Mouse (Mus musculus): ENCODE data around the gene Tagln. TPM values are rescaled to one million over a fixed set of nuclear protein-coding genes. Genes with fewer than 3 reads are reported as not detected.
A peak's percentile ranks its signal among the peaks of the same experiment; 100 is the strongest.

Tagln gene
- polyA plus RNA-seq (2012; ENCODE audit: insufficient read depth, insufficient read length, missing spikeins) = 17.2 and 26.0 TPM in 2 replicates

DNA sequence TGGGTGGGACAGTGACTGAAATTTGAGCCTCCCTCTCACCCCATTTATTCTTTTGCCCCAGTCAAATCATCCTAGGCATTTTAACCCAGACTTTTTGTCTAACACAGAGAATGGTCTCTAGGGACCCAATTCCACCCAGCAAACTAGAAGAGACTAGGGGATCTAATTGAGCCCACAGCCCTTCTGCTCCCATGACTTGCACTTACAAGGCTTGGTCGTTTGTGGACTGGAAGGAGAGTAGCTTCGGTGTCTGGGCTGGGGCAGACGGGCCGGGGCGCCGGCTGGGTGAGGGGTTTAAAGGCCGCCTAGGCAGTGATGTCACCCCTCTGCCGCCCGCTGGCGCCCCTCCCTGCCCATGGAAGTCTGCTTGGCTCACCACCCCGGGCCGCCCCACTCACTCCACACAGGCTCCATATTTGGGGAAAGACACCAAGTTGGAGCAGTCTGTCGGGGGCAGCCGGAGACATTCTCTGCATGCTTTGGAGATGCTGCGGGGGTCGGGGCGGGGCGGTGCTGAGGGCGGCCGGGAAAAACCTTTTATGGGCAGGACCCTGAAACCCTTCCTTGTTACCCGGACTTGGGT, at the start of gene Tagln:
Gene Tagln (minus strand): TSS at position 431 of the 583 bp plus-strand sequence.
- H3K4me1 ChIP-seq (ENCODE audit: control insufficient read depth, insufficient read depth, insufficient read length, low read length) = peaks cover 9% of the 10 kb centered on the region
- no peak within 1 kb of the TSS for H3K4me3 ChIP-seq (ENCODE audit: insufficient read depth, low read depth, low read length)
- H3K27ac ChIP-seq (replicated peaks; ENCODE audit: low read depth, low read length) = peak within 1 kb of the TSS; percentile 21; the same call in 1 of the 2 replicates

DNA sequence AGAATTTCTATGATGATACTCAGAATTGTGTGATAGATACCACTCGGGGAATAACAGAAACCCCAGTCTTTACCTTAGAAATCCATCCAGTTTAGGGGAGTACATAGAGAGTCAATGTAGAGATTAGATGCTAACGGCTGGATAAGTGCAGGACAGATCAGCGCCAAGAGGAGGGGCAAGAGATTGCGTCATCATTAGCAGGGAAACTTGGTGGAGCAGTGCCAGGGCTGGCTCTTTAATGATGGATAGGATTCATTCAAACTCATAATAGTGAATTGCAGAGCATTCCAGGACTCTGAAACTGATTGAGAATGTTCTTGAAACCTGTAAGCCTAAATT, 49.3 kb upstream of the Tagln start:
- peaks cover 3% of the 10 kb centered on the region; the same call in 1 of the 2 replicates for H3K4me1 ChIP-seq (ENCODE audit: control insufficient read depth, insufficient read depth, insufficient read length, low read length)
- H3K4me3 ChIP-seq (ENCODE audit: insufficient read depth, low read depth, low read length) = peak overlapping the region; percentile 84
- H3K27ac ChIP-seq (replicated peaks; ENCODE audit: low read depth, low read length) = peak overlapping the region; percentile 83

DNA sequence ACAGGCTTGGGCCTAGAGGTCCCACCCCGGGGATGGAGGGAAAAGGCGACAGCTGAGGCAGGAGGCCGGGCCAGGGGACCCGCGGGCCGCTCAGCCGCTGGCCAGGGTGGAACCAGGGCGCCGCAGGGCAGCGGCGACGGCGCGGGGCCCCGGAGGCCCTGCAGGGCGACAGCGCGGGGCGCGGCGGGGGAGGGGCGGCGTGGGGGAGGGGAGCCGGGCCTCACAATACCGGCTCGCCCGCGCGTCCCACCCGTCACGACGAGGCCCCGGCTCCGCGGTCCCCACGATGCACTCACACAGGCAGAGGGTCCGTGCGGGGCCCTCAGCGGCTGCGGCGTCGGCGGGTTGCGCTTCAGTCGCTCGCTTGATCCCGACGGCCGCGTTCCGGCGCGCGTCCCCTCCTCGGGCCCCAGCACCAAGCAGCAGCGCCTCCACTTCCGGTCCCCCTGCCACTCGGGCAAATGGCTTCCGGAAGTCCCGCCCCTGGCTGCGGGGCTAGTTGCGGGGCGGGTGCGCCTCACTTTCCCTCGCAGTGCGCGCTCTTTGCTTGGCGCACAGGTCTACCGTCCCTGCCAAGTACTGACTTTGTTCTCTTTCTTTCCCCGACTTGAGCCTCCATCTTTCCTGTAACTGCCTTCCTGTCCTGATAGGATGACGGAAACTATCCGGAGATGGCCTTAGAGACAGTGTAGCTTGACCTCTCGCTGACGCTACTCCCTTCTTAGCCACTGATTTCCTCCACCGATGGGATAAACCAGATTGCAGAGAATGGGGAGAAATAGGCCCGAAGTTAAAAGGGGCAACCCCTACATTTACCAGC, 48.8 kb upstream of the Tagln start:
- H3K27ac ChIP-seq (replicated peaks; ENCODE audit: low read depth, low read length) = peak overlapping the region; percentile 83
- peak overlapping the region; percentile 84 for H3K4me3 ChIP-seq (ENCODE audit: insufficient read depth, low read depth, low read length)
- peaks cover 3% of the 10 kb centered on the region; the same call in 1 of the 2 replicates for H3K4me1 ChIP-seq (ENCODE audit: control insufficient read depth, insufficient read depth, insufficient read length, low read length)

DNA sequence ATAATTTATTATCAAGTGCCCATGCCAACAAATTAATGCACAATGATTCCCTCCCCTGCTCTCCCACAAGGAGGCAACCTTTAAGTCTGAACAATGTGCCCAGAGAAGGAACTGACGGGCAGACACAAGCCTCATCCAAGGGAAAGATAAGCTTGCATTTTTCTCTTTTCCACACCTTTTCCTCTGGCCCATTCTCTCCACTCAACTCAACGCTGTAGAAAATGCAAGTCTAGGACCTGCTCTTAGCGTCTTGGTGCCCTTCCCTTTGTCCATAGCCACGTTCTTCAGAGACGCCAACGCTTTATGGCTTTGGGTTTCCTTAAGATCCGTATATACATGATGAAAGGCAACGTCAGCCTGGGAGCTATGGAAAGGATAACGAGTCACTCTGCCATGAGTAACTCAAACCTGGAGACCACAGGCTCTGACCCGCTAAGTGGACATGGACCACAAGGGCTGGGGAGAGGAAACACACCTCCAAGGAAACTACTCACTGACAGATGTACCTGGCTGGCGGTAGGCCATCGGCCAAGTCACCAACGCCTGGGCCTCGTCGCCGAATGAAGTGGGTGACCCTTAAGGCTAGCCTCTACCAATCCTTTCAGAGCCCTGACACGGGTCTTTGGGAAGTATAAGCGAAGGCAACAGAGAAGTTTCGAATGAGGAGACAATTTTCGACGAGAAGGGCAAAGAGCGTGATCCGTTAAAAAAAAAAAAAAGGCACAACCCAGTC, 48.0 kb upstream of the Tagln start:
- H3K4me3 ChIP-seq (ENCODE audit: insufficient read depth, low read depth, low read length) = peak overlapping the region; percentile 84
- peak overlapping the region; percentile 60; the same call in 1 of the 2 replicates for H3K27ac ChIP-seq (replicated peaks; ENCODE audit: low read depth, low read length)
- peaks cover 3% of the 10 kb centered on the region; the same call in 1 of the 2 replicates for H3K4me1 ChIP-seq (ENCODE audit: control insufficient read depth, insufficient read depth, insufficient read length, low read length)

DNA sequence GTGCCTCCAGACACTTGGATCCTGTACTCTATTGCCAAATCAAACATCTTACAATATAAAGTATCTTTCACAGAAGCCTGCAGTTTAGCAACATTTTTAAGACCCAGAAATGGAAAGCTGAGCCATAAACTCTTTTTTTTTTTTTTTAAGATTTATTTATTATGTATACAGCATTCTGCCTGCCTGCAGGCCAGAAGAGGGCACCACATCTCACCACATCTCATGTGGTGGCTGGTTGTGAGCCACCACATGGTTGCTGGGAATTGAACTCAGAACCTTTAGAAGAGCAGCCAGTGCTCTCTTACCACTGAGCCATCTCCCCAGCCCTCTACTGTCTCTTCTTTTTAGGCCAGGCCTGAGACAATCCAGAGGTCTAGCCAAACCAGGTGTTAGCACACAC, 45.5 kb upstream of the Tagln start:
- H3K4me3 ChIP-seq (ENCODE audit: insufficient read depth, low read depth, low read length) = no peak overlapping the region
- peaks cover 6% of the 10 kb centered on the region for H3K4me1 ChIP-seq (ENCODE audit: control insufficient read depth, insufficient read depth, insufficient read length, low read length)
- H3K27ac ChIP-seq (replicated peaks; ENCODE audit: low read depth, low read length) = no peak overlapping the region

DNA sequence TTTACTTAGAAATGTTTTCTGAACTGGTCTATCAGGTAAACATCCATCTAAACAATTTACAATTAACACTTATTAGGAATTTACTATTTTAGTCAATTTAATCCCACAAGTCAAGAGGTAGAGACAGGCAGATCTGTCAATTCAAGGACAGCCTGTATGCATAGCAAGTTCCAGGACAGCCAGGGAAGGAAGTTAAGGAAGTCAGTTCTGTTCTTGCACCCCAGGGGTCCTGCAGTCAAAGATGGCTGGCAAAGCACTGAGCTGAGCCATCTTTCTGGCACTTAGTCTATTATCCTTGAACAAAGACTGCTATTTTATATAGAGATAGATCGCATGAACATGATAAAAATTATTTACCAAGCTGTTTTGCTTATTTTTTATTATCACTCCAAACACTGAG, 44.8 kb upstream of the Tagln start:
- Histone ChIP-seq H3K27ac (replicated peaks; ENCODE audit: low read depth, low read length) (no peak overlapping the region), H3K4me1 (ENCODE audit: control insufficient read depth, insufficient read depth, insufficient read length, low read length) (peaks cover 6% of the 10 kb centered on the region), H3K4me3 (ENCODE audit: insufficient read depth, low read depth, low read length) (no peak overlapping the region)

DNA sequence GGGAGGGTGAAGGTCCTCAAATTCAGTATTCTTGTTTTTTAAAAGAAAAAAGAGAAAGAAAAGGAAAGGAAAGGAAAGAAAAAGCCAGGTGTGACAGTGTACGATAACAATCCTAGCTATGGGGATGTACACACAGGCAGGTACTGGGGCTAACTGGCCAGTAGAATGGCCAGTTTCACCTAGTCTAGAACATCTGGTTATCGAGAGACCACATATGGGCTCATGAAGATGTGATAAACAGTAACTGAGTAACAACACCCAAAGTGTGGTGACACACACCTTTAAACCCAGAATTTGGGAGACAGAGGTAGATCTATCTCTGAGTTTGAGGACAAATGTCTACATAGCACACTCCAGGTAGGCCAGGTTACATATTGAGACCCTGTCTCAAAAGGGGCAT, 43.9 kb upstream of the Tagln start:
- Histone ChIP-seq H3K27ac (replicated peaks; ENCODE audit: low read depth, low read length) (no peak overlapping the region), H3K4me3 (ENCODE audit: insufficient read depth, low read depth, low read length) (no peak overlapping the region), H3K4me1 (ENCODE audit: control insufficient read depth, insufficient read depth, insufficient read length, low read length) (peaks cover 6% of the 10 kb centered on the region)

DNA sequence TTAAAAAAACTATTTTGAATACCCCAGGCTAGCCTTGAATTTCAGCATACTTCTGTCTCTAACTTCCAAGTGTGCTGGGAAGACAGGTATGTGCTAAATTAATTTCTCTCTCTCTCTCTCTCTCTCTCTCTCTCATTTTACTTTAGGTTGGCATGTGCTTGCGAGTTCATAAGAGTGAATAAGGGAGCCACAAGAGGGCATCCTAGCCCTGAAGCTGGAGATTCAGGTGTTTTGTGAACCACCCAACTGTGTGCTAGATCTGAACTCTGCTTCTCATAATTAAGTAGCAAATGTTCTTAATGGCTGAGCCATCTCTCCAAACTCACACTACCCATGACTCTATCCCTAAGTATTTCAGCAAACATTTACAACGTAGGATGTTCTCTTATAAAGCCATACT, 41.0 kb upstream of the Tagln start:
- peaks cover 3% of the 10 kb centered on the region; the same call in 1 of the 2 replicates for H3K4me1 ChIP-seq (ENCODE audit: control insufficient read depth, insufficient read depth, insufficient read length, low read length)
- no peak overlapping the region for H3K4me3 ChIP-seq (ENCODE audit: insufficient read depth, low read depth, low read length)
- H3K27ac ChIP-seq (replicated peaks; ENCODE audit: low read depth, low read length) = no peak overlapping the region

DNA sequence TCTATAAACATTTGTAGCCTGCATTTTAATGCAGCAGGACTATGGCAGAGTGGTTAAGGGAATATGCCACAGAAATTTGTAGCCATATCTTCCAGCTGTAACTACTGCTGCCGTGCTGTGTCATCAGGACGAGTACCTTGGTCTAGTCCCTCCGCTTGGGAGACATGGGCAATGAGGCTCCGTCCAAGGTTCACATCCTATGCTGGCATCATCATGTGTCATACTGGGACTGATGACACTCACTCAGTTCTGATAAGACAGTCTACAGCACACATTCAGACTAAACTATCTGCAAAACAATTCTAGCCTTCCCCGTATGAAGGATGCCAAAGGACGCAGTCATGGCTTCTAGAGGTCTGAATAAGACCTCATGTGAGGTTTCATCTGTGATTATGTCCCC, 27.7 kb upstream of the Tagln start:
- H3K4me1 ChIP-seq (ENCODE audit: control insufficient read depth, insufficient read depth, insufficient read length, low read length) = peaks cover 10% of the 10 kb centered on the region; the same call in 1 of the 2 replicates
- no peak overlapping the region for H3K4me3 ChIP-seq (ENCODE audit: insufficient read depth, low read depth, low read length)
- no peak overlapping the region for H3K27ac ChIP-seq (replicated peaks; ENCODE audit: low read depth, low read length)

DNA sequence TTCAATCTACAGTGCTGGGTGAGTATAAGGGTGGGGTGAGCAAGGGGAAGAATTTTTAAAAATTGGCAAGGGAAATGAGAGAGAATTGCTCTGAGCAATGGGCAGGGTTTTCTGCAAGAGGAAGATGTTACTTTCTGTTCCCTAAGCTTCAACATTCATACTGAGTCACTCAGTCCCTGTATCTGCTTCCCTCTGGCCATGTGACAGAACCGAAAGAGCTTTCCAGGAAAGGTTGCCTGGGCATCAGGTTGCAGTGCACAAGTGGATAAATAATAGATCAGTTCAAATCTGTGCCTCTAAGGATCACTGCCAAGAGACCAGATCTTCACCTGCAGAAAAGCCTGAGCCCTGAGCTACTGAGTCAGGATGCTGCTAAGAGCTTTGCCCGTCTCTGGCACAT, 26.0 kb upstream of the Tagln start:
- Histone ChIP-seq H3K4me1 (ENCODE audit: control insufficient read depth, insufficient read depth, insufficient read length, low read length) (peaks cover 13% of the 10 kb centered on the region), H3K4me3 (ENCODE audit: insufficient read depth, low read depth, low read length) (no peak overlapping the region), H3K27ac (replicated peaks; ENCODE audit: low read depth, low read length) (no peak overlapping the region)

DNA sequence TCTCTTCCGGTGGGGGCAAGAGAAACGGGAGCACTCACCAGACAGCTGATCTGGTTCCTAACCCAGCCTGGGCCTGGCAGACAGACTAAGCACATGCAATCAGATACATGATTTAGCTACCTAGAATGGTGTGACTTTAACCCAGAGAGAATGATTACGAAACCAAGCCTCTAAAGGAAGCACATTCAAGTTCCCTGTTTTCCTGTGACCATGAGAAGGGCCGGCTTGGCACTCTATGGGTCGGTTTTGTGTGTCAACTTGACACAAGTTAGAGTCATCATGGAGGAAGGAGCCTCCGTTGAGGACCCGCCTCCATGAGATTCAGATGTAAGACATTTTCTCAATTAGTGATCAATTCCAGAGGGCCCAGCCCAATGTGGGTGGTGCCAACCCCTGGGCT, 23.8 kb upstream of the Tagln start:
- Histone ChIP-seq H3K27ac (replicated peaks; ENCODE audit: low read depth, low read length) (peak overlapping the region; percentile 59), H3K4me3 (ENCODE audit: insufficient read depth, low read depth, low read length) (no peak overlapping the region)

DNA sequence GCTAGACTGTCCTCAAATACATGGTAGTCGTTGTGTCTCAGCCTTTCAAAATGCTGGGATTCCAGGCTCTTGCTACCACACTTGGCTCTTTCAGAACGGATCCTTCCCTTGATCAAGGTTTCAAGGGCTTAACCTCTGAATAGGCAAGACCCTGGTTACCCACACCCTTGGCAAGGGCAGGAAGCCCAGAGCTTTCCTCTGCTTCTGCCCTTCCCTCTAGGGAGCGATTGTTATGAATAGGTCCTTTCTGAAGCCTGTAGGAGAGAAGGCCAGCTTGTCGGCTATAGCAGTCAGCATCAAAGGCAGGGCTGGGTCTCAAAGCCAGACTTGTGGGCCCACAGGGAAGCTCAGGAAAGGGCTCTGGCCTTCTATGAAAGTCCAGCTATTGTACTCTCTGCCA, 23.0 kb upstream of the Tagln start:
- Histone ChIP-seq H3K4me1 (ENCODE audit: control insufficient read depth, insufficient read depth, insufficient read length, low read length) (peaks cover 13% of the 10 kb centered on the region), H3K27ac (replicated peaks; ENCODE audit: low read depth, low read length) (0 out of 2 replicates have a peak overlapping the region, but pooled peaks have one; percentile 7), H3K4me3 (ENCODE audit: insufficient read depth, low read depth, low read length) (no peak overlapping the region)

More for the DNA sequence above, 23.8 kb upstream of the Tagln start:
- H3K4me1 ChIP-seq (ENCODE audit: control insufficient read depth, insufficient read depth, insufficient read length, low read length) = peaks cover 13% of the 10 kb centered on the region

DNA sequence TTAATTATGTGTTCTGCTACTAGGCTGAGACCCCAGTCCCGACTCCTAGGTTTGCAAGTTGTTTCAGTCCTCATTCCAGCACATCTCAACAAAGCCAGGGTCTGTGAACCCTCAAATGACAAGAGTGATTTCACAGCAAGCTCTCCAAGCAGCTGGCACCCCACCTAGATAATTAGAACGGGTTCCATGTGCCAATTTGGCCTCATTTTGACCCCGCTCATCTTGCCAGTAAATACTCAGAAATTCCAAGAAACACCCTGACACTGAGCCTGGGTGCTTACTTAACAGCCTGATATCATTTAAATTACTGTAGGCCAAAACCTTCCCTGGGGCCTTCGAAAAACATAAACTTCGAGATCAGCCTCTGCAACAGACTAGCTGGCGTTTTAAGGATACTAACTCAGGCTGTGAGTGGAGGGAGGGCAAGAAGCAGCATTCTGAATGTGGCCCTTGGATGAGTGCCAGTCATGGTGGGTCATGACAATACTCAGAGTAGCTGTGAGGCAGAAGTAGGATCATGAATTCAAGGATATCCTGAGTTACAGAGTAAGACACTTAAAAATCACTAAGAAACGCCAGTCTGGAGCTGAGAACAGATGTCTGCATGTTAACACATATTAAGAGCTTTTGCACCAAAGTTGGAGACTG, 22.3 kb upstream of the Tagln start:
- H3K4me1 ChIP-seq (ENCODE audit: control insufficient read depth, insufficient read depth, insufficient read length, low read length) = peaks cover 16% of the 10 kb centered on the region
- no peak overlapping the region for H3K27ac ChIP-seq (replicated peaks; ENCODE audit: low read depth, low read length)
- no peak overlapping the region for H3K4me3 ChIP-seq (ENCODE audit: insufficient read depth, low read depth, low read length)

DNA sequence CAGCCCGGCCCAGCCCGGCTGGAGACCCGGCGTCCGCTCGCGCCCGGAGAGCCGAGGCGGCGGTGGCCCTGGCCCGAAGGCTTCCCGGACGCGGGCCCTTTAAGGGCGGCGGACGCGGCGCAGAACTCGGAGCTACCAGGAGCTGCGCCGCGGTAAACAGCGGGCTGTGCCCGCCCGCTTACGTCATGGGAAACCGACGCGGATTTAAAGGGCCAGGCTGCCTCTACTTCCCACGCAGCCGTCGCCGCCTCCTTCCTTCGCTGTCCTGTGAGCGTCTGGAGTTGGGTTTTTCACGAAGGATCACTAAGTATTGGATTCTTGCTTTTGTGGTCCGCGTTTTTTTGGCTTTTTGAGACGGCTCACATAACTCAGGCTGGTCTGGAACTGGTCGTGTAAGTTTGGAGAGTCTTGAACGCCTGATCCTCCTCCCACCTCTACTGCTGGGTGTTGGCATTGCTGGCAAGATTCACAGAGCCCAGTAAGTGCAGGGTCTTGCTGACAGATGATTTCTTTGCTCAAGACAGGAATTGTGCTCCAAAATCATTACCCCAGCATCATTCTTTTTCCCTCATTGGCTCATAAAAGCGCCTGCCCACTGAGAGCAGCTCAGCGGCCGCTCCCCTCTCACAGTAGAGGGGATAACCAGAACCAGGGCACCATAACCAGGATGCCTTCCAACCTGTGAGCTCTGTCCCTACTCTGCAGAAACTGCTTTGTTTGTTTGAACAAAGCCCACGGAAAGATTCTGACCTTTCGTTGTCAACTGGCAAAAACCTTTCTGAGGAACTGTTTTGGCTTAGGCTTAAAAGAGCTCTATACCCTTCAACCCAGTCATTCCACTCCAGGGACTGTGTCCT, 19.5 kb upstream of the Tagln start, which contains the start of gene Sidt2:
Gene Sidt2 (minus strand): TSS at position 152 of the 857 bp plus-strand sequence.
- Histone ChIP-seq H3K27ac (replicated peaks; ENCODE audit: low read depth, low read length) (peak within 1 kb of the TSS; percentile 96), H3K4me1 (ENCODE audit: control insufficient read depth, insufficient read depth, insufficient read length, low read length) (peaks cover 19% of the 10 kb centered on the region), H3K4me3 (ENCODE audit: insufficient read depth, low read depth, low read length) (peak within 1 kb of the TSS; percentile 92)
